Mouse (Mus musculus): Measurements from ENCODE around the gene Hectd1.

- TF ChIP-seq POLR2A (IDR thresholded peaks at IDR 0.05; ENCODE audit: borderline replicate concordance, control insufficient read depth, low read depth, low read length) (no peak), CTCF (IDR thresholded peaks at IDR 0.05; ENCODE audit: control insufficient read depth, insufficient read depth, low read length) (no peak)
Observed at GRCm38 (mm10) chr12:51831931-51832330, 2.6 kb upstream of the Hectd1 start.
